Mouse (Mus musculus) intestine, postnatal 0 days (tissue): Measurements from ENCODE around the gene C2cd5. TPM values are rescaled to one million over a fixed set of nuclear protein-coding genes. Genes with fewer than 3 reads are reported as not detected.
A peak's percentile ranks its signal among the peaks of the same experiment; 100 is the strongest.
"Not testable (repeated sequence)": the region's sequence is repeated elsewhere in the genome, so short reads cannot be mapped to it uniquely, and the experiment has no call there.

ENCODE experiments used
- ATAC-seq: fragments of 200-750 bp; cut with Nextera tagmentation; 2 replicates; pipeline ENCODE4 v1.8.0; 2017; ENCODE audit warnings: mild to moderate bottlenecking, moderate TSS enrichment, moderate library complexity
- H3K27ac ChIP-seq: fragments of 300-500 bp; sonication (generic); 2 replicates; pipeline ENCODE4 v1.5.1; 2014; ENCODE audit warnings: mild to moderate bottlenecking, low read depth, low read length, moderate library complexity
- H3K27me3 ChIP-seq: fragments of 300-500 bp; sonication (generic); replicated peaks from 2 replicates; pipeline ENCODE4 v1.6.1; 2014; ENCODE audit warnings: low read length, mixed read lengths; ENCODE audit not compliant: control insufficient read depth, insufficient read depth
- H3K36me3 ChIP-seq: fragments of 300-500 bp; sonication (generic); 2 replicates; pipeline ENCODE4 v1.6.1; 2014; ENCODE audit warnings: mild to moderate bottlenecking, moderate library complexity; ENCODE audit not compliant: control insufficient read depth, insufficient read depth
- H3K4me1 ChIP-seq: fragments of 300-500 bp; sonication (generic); replicated peaks from 2 replicates; pipeline ENCODE4 v1.6.1; 2014; ENCODE audit warnings: antibody characterized with exemption, low read length, mixed read lengths; ENCODE audit not compliant: control insufficient read depth, insufficient read depth
- H3K4me2 ChIP-seq: fragments of 300-500 bp; sonication (generic); replicated peaks from 2 replicates; pipeline ENCODE4 v1.6.1; 2014; ENCODE audit warnings: low read depth, mild to moderate bottlenecking, moderate library complexity
- H3K4me3 ChIP-seq: fragments of 300-500 bp; sonication (generic); 2 replicates; pipeline ENCODE4 v1.5.1; 2014; ENCODE audit warnings: low read depth, low read length
- H3K9ac ChIP-seq: fragments of 300-500 bp; sonication (generic); 2 replicates; pipeline ENCODE4 v1.6.1; 2014; ENCODE audit warnings: mild to moderate bottlenecking, low read depth, low read length
- H3K9me3 ChIP-seq: fragments of 300-500 bp; sonication (generic); 2 replicates; pipeline ENCODE4 v1.6.1; 2016; ENCODE audit warnings: mixed run types; ENCODE audit not compliant: control insufficient read depth
- CTCF ChIP-seq: sonication (generic); IDR thresholded peaks from 2 replicates; pipeline ENCODE4 v1.5.1; 2016; ENCODE audit warnings: low read depth, mild to moderate bottlenecking, control low read depth, antibody characterized with exemption, moderate library complexity
- WGBS: fragments of 180-500 bp; shearing (Covaris S2); extraction: QIAGEN DNeasy Blood & Tissue Kit; methylation state at CpG from one replicate; pipeline ENCODE4 v1.1.7; 2014; 5-methylcytosine and 5-hydroxymethylcytosine counted together
- polyA plus RNA-seq: library from polyadenylated mRNA; unstranded; fragments of >200 nt; fragmentation: Nextera tagmentation; extraction: Ambion mirVana; gene quantifications from 2 replicates; pipeline ENCODE4 v1.2.1, GENCODE M21; 2015

Gene C2cd5
- polyA plus RNA-seq, 1 experiment from 2014 or later: 10.2 TPM

DNA sequence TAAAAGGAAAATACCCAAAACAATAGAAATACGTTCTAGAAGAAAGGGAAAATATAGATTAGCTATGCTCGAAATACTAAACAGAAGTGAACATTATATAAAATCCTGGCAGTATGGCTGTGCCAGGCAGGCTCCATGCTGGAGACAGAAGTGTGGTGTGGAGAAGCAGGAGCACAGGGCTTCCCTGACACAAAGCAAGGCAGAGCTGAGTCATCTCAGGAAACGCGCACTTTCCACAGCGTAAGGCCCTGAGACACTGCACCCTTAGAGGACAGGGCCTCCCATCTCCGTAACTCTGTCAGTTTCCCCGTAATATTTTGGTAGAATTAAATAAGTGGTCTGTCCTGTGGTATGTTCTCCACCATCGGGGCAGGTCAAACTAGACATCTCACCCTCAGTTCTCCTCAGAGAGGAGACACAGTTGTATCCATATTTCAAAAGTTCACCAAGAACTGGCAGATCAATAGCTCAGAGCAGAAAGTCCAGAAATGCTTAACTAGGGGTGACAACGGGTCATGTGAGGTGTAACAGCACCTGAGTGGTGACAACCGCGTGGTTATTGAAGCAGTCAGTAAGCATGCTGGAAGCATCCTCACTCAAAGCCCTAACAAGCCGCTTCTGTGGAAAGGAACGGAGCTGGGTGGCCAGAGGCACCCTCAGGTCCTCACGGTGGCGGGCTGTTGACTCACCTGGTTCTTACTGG is 87.3 kb downstream of the C2cd5 start:
- Histone ChIP-seq H3K9me3 (no peaks in the 10 kb centered on the region), H3K9ac (no peak overlapping the region), H3K4me1 (no peaks in the 10 kb centered on the region), H3K27ac (no peak overlapping the region), H3K27me3 (no peaks in the 10 kb centered on the region), H3K4me3 (no peak overlapping the region), H3K36me3 (peaks cover 34% of the 10 kb centered on the region), H3K4me2 (no peak overlapping the region)
- WGBS: 90% methylated on average over 15 of the region's 15 CpGs
- no peak for TF ChIP-seq CTCF
- peak; percentile 28; the same call in 1 of the 2 replicates for ATAC-seq

DNA sequence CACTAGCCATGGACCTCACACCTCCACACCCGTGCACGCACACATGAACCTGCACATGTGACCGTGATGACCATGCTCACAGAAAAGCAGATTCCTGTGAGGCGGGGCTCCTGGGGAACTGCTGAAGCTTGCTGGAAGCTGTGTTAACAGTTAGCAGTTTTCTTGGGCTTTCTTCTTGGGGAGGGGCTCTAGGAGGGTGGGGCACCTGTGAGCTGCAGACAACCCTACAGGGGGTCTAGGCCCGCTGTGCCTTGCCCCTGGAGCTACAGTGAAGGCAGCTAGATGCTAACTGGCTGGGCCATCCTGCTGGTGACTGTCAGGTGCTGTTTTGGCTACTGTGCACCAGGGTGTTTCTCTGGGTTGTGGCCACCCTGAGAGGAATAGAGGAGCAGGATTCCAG is 91.1 kb downstream of the C2cd5 start:
- Histone ChIP-seq H3K36me3 (peaks cover 25% of the 10 kb centered on the region; the same call in 1 of the 2 replicates), H3K4me3 (no peak overlapping the region), H3K9me3 (0 out of 2 replicates have a peak, but pooled peaks cover 4% of the 10 kb centered on the region), H3K27ac (no peak overlapping the region), H3K9ac (no peak overlapping the region), H3K4me2 (no peak overlapping the region), H3K4me1 (no peaks in the 10 kb centered on the region), H3K27me3 (no peaks in the 10 kb centered on the region)
- 81% methylated on average over 5 of the region's 5 CpGs for WGBS
- TF ChIP-seq CTCF: no peak
- ATAC-seq: no peak

DNA sequence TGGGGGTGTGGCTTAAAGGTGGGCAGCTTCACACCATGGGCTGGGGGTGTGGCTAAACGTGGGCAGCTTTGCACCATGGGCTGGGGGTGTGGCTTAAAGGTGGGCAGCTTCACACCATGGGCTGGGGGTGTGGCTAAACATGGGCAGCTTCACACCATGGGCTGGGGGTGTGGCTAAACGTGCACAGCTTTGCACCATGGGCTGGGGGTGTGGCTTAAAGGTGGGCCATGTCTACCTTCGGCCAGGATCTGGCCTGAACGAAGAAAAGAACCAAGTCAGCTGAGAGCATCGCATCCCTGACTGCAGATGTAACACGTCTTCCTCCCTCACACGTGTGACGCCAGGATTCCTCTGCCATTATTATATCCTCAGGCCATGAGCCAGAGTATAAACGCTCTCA is 94.7 kb downstream of the C2cd5 start:
- 88% methylated on average over 9 of the region's 9 CpGs for WGBS
- not testable (repeated sequence) for H3K9me3 ChIP-seq, H3K4me1 ChIP-seq, H3K9ac ChIP-seq, H3K27ac ChIP-seq, H3K27me3 ChIP-seq, ATAC-seq, H3K36me3 ChIP-seq, H3K4me2 ChIP-seq, H3K4me3 ChIP-seq

DNA sequence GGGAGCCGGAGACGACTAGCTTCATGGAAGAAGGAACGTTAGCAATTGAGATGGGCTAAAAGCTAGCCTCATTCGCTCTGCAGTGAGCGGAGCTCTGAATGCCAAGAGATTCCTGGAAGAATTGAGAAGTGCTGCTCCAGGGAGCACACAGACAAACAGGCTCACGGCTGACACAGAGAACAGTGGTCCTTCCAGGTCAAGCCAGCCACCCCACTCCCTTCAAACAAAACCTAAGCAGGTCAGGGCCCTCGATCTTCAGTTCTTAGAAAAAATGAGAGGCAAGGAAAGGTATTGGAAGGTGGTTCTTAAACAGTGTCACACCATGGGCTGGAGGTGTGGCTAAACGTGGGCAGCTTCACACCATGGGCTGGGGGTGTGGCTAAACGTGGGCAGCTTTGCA is 95.1 kb downstream of the C2cd5 start:
- no peaks in the 10 kb centered on the region for H3K27me3 ChIP-seq
- H3K4me1 ChIP-seq: no peaks in the 10 kb centered on the region
- no peak for ATAC-seq
- no peak overlapping the region for H3K4me3 ChIP-seq
- 0 out of 2 replicates have a peak, but pooled peaks cover 4% of the 10 kb centered on the region for H3K9me3 ChIP-seq
- H3K9ac ChIP-seq: no peak overlapping the region
- H3K4me2 ChIP-seq: no peak overlapping the region
- no peak overlapping the region for H3K27ac ChIP-seq
- no peak for TF ChIP-seq CTCF
- WGBS: 77% methylated on average over 9 of the region's 9 CpGs
- H3K36me3 ChIP-seq: no peaks in the 10 kb centered on the region

DNA sequence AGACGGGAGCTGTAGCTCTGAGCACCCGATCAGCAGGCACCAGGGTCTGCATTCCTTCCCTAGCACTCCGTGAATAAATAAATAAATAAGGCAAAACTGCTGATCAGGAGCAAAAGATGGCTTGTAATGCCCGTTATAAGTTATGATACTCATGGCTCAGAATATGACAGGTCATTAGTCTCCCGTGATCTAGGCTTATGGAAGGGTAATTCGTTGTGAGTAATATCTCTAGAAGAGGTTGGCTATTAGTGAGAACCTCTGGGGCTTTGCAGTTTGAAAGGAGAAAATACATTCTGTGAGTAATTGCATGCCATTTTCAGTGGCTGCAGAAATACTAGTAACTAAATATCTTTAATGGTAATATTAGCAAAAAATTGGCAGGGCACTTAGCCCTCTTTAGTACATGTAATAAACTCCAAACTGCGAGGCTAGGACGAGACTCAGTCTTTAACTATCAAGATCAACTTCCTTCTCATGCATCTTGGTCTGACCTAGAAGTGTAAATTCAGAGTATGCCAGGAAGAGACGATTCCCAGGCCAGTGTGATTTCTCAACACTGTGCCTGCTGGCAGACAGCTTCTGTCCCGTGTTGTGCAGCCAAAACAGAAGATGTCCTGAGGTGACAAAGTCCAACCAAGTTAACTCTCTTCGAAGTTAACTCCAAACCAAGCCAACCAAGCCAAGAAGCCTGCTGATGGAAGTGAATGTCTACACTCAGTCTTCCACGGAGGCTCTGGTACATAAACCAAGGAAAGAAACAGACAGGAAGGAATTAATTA is 101.5 kb downstream of the C2cd5 start:
- H3K4me1 ChIP-seq: no peaks in the 10 kb centered on the region
- no peak for ATAC-seq
- no peak overlapping the region for H3K4me2 ChIP-seq
- TF ChIP-seq CTCF: no peak
- no peak overlapping the region for H3K9ac ChIP-seq
- no peaks in the 10 kb centered on the region for H3K36me3 ChIP-seq
- no peak overlapping the region for H3K27ac ChIP-seq
- no peak overlapping the region for H3K4me3 ChIP-seq
- no peaks in the 10 kb centered on the region for H3K27me3 ChIP-seq
- 52% methylated on average over 12 of the region's 12 CpGs for WGBS
- no peaks in the 10 kb centered on the region for H3K9me3 ChIP-seq

DNA sequence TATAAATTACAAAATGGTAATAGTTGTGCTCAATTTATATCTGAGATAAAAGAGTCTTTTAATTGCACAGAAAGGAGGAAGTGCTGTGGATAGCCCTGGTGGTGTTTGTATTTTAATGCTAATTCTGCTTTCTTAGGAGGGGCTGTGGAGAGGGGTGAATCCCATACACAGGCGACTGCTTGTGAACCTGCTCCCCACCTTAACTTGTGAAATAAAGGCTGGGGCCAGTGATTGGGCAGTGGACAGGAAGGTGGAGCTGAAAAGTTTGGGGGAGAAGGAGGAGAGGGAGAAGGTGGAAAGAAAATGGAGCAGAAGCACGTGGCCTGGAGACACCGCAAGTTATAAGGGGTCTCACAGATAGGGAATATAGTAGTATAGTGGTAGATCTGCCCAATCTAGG is 103.1 kb downstream of the C2cd5 start:
- no peaks in the 10 kb centered on the region for H3K27me3 ChIP-seq
- no peak overlapping the region for H3K27ac ChIP-seq
- H3K4me2 ChIP-seq: no peak overlapping the region
- H3K4me3 ChIP-seq: no peak overlapping the region
- no peak for ATAC-seq
- WGBS: 82% methylated on average over 3 of the region's 3 CpGs
- H3K9me3 ChIP-seq: no peaks in the 10 kb centered on the region
- H3K4me1 ChIP-seq: no peaks in the 10 kb centered on the region
- no peak for TF ChIP-seq CTCF
- no peaks in the 10 kb centered on the region for H3K36me3 ChIP-seq
- no peak overlapping the region for H3K9ac ChIP-seq
